Mouse (Mus musculus) left cerebral cortex, adult 18-20 months (tissue): ENCODE measurements around the gene Car5a. TPM values are rescaled to one million over a fixed set of nuclear protein-coding genes. Genes with fewer than 3 reads are reported as not detected.

Source experiments
- DNase-seq, 2 experiments: peaks; one replicate each; pipeline ENCODE4 v3.0.0; 2021 to 2022; ENCODE audit warnings: low spot score in 2 of 2, mixed read lengths in 1 of 2
- total RNA-seq, 2 experiments: library from RNA; stranded (reverse); gene quantifications; 2 replicates each; pipeline ENCODE4 v1.2.3; 2021

Gene Car5a
- total RNA-seq, 2 experiments from 2014 or later: 0.33 to 0.35 TPM

- no peak for DNase-seq
Measured at GRCm38 (mm10) chr8:121908378-121909147, 36.1 kb downstream of the Car5a start.

DNA sequence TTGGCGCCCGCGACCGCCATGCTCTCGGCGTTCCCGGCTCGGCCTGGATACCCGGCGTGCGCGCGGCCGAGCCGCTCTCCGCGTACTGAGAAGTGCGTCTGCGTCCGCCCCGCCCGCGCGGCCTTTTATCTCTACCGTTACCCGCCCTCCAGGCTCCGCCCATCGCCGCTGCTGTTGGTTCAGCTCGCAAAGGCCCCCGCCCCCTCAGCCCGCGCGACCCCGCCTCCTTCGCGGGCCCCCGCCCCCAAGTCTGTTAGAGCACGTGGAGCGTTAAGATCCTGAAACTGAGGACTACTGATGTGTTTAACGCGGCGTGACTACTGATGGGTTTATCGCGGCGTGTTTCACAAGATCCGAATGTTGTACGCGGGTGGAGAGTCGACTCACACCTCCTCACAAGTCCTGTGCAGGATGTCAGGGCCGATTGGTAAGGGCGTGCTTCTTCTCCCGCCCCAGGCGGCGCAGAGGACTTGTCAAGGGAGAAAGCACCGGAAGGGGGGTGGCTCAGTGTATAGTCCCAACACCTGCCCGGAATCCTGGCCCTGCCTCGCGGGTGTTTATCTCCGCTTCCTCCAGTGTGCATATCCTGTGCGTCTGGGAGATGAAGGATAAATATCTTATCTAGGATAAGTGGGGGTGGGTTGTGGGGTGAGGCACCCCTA, 37.0 kb downstream of the Car5a start, which contains the start of gene Slc7a5:
Gene Slc7a5, minus strand, starts transcription at position 108 of the 662 bp plus-strand sequence.
- peak; percentile 94 to 95 for DNase-seq

- peak; percentile 36 to 58 for DNase-seq
Measured at GRCm38 (mm10) chr8:121906542-121907512, 37.9 kb downstream of the Car5a start.

DNA sequence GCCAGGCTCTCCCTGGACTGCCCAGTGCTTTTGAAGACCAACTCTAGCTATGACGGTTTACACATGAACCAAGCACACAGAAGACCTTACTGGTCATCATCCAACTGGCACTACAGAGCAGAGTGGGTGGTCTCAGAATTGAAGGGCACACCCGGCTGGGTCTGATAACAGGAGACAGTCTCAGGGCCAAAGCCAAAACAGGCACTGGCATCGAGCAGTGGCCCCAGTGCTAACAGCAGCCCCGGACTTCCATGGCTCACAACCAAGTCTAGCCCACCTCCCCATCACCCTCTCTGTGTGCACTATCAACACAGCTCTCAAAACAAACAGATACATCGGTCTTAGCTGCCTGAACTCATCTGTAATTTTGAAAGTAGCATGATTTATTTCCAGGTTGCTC, 38.8 kb downstream of the Car5a start:
- DNase-seq: no peak

- DNase-seq: no peak
Measured at GRCm38 (mm10) chr8:121905420-121905819, 39.3 kb downstream of the Car5a start.

DNA sequence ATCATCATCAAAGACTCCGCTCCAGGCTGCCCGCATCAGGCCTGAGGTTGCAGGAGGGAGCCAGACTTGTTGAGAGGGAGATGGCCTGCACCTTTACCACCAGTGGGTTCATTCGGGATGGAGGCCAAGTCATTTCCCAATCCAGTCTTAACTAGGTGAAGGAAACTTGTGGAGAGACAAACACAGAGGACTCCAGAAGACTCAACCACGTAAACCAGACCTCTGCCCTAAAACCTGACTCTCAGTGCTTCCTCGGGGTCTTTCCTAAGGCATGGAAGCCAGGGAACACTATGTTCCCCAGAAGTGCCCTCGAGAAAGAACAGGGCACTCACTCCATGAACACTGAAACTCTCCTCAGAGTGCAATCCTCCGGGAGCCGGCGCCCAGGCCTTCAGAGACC, 39.7 kb downstream of the Car5a start:
- DNase-seq: no peak

DNA sequence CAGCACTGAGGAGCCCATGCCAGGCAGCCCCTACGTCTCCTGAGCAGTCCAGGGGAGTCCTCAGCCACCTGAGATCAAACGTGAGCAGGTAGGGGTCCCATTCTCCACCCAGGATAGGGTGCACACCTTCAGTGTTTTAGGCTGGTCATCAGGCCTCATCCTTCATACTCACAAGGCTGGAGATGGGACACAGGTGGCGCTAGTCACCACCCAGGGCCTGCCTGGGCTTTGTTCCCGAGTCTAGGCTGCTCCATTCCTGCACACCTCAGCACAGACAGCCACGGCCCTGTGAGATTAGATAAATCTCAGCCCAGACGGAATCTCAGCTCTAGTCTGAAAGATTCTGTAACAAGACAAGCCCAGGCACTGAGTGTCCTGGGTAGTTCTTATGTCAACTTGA, 40.7 kb downstream of the Car5a start:
- no peak for DNase-seq

DNA sequence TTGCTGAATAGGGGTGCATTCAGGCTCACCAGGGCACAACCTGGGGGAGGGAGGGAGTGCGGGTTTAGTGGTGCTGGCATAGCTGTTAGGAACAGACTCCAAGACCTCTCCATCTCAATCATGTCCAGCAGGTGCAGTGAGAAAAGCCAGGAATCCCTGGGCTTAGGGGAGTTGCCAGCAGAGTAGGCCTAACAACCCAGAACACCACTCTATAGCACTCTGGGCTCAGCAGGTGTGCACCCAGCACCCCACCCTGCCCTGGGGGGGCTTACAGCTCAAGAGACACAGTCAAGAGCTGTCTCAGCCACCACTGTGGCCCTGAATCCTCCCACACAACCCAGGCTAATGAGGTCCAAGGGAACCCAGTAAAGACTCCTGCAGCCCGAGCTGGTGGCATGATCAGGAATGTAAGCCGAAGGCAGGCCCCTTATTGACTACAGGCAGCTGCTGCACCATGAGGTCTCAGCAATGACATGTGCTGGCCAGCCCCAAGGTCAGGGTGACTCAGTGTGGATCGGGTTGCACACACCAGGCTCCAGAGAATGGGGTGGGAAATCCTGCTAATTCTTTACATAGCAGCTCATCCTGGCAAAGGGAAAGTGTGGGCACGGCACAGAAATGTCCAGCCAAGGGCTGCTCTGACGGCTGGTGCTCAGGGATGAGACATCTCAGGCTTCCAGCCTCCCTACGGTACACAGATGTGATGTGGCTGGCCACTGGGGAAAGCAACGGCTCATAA, 43.0 kb downstream of the Car5a start:
- peak; percentile 24 to 47 for DNase-seq

GRCm38 (mm10) chr8:121899180-121900044, 45.3 kb downstream of the Car5a start:
- DNase-seq: no peak

DNA sequence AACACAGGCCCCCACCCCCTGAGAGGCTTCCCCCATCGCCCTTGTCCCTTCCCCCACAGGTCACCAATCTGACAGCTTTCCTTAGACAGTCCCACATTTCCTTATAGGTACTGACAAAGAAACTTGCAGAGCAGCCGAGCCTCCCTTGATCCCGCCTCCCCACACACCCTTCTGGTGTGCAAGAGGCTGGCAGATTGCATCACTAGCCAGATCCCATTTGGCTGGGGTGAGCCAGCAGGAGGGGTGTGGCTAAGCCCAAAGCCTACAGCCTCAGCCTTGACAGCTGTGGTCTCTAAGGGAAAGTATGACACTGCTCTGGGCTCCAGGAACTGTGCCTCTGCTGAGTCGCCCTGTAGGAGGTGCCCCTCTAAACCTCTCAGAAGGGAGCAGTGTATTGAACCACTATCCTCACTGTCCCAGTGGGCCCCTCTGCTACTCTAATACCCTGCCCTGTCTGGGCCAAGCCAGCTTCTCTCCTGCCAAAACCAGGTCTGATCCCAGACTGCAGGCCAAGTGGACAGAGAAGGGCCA, 46.2 kb downstream of the Car5a start:
- peak; percentile 72 to 82 for DNase-seq

DNA sequence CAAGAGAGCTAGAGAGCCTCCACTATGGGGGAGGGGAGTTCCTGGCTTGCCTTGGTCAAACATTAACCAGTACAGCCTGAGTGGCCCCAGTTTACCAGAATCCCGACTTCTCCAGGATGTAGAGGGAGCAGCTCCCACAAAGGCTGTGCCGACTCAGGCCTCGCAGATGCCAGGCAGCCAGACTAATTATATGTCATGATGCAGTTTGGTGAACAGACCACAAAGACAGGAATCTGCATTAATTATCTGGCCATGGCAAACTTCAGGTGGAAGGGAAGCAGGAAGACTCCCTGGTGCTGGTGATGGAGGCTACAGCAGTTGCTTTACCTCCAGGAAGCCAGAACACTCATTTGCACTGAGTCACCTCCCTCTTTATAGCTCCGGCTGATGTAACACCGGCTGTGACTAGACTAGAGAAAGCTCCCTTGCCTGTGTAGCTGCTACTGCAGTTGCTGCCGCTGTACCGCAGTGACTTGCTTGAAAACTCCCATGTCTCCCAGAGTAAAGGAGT, 46.8 kb downstream of the Car5a start:
- peak; percentile 52 to 66 for DNase-seq

DNA sequence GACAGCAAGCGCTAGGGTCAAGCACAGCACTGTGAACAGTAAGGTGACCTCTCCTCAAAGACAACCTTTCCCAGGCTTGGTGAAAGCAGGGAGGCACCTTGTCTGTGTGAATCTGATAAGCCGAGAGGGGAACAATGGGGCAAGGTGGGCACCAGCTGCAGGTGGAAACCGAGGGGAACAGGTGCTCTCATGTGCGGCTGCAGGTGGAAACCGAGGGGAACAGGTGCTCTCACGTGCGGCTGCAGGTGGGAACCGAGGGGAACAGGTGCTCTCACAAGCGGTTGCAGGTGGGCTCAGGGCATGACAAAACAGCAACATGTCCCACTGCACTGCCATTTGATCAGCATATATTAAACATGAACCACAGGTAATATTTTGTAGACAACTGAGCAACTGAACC, 47.5 kb downstream of the Car5a start:
- DNase-seq: no peak

GRCm38 (mm10) chr8:121896476-121897145, 48.1 kb downstream of the Car5a start:
- no peak for DNase-seq

DNA sequence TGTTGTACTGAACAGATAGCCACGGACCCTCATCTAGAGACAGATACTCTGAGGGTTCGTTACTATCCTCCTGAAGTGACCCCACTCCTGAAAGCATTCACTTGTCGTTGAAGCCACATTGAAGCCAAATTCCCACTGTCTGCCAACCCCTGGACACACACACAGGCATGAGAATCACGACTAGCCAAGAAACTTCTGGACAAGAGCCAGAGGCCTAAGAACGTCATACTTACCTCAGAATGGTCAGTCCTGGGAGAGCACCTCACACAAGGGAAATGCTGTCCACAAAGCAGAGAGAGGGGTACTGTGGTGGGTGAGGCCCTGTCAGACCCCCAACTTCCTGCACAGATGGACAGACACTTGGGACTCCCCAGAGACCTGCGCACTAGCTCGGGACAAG, 48.8 kb downstream of the Car5a start:
- DNase-seq: no peak

DNA sequence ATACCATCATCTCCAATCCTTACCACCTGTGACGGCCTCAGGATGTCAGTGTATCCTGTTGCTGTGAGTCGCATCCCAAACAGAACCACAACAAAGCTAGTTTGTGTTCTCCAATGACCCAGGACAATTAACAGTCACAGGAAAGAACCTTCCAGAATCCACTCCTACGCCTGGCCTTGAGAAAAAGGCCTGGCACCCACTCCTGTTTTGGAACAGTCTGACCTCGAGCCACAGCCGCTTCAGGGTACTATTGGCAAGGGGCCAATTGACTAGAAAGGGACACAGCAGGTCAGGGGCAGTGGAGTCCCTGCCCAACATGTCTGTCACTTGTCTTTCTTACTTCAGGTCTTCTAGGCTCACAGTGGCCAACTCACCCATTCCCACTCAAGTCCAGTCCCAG, 51.8 kb downstream of the Car5a start:
- no peak for DNase-seq

DNA sequence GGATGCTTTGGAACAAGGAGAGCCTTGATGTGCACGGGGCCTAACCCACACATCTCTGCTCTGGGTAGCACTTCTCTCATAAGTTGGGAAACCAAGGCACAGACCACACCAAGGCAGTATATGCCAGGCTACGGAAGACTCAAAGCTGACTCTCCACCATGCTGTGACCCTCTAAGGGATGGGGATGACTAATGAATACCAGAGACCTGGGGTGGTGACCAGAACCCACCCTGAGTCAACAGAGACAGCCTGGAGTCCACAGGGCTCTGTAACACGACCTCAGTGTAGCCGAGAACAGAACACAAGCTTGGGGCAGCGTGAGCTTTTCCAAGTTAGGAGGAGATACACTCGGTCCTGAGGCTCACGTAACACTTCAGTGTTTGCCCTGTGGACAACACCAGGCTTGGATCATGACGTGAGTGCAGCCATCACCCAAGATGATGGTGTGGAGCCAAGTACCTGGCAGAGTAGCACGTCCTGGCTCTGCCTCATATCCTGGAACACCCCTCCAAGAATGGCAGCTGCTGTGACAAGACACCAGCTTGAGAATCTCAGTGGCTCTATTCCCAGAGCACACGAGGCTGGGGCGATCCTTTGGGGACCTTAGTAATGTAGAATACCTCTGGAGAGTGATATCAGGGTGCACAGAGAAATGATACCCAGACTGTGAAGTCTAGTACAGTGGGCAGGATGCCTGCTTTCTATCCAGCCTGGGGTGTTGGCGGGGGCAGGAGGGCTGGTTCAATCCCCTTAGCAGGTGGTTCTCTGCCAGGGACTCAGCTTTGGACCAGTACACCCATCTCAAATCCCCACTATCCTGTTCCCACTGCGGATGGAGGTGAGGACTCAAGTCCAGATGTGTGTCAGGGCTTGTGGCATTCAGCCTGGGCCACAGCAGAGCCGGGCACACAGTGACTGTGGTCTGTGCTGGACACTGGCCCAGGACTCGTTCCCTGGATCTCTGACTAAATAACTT, 54.6 kb downstream of the Car5a start:
- no peak for DNase-seq

GRCm38 (mm10) chr8:121889317-121889716, 55.4 kb downstream of the Car5a start:
- no peak for DNase-seq

GRCm38 (mm10) chr8:121887547-121887946, 57.2 kb downstream of the Car5a start:
- no peak for DNase-seq
